Mouse (Mus musculus) intestine, postnatal 0 days (tissue): ENCODE results near the gene Tmem222. TPM values are rescaled to one million over a fixed set of nuclear protein-coding genes. Genes with fewer than 3 reads are reported as not detected.

Source experiments
- ATAC-seq: fragments of 200-750 bp; cut with Nextera tagmentation; 2 replicates; pipeline ENCODE4 v1.8.0; 2017; ENCODE audit warnings: mild to moderate bottlenecking, moderate TSS enrichment, moderate library complexity
- H3K27ac ChIP-seq: fragments of 300-500 bp; sonication (generic); 2 replicates; pipeline ENCODE4 v1.5.1; 2014; ENCODE audit warnings: mild to moderate bottlenecking, low read depth, low read length, moderate library complexity
- H3K27me3 ChIP-seq: fragments of 300-500 bp; sonication (generic); replicated peaks from 2 replicates; pipeline ENCODE4 v1.6.1; 2014; ENCODE audit warnings: low read length, mixed read lengths; ENCODE audit not compliant: control insufficient read depth, insufficient read depth
- H3K36me3 ChIP-seq: fragments of 300-500 bp; sonication (generic); 2 replicates; pipeline ENCODE4 v1.6.1; 2014; ENCODE audit warnings: mild to moderate bottlenecking, moderate library complexity; ENCODE audit not compliant: control insufficient read depth, insufficient read depth
- H3K4me1 ChIP-seq: fragments of 300-500 bp; sonication (generic); replicated peaks from 2 replicates; pipeline ENCODE4 v1.6.1; 2014; ENCODE audit warnings: antibody characterized with exemption, low read length, mixed read lengths; ENCODE audit not compliant: control insufficient read depth, insufficient read depth
- H3K4me2 ChIP-seq: fragments of 300-500 bp; sonication (generic); replicated peaks from 2 replicates; pipeline ENCODE4 v1.6.1; 2014; ENCODE audit warnings: low read depth, mild to moderate bottlenecking, moderate library complexity
- H3K4me3 ChIP-seq: fragments of 300-500 bp; sonication (generic); 2 replicates; pipeline ENCODE4 v1.5.1; 2014; ENCODE audit warnings: low read depth, low read length
- H3K9ac ChIP-seq: fragments of 300-500 bp; sonication (generic); 2 replicates; pipeline ENCODE4 v1.6.1; 2014; ENCODE audit warnings: mild to moderate bottlenecking, low read depth, low read length
- H3K9me3 ChIP-seq: fragments of 300-500 bp; sonication (generic); 2 replicates; pipeline ENCODE4 v1.6.1; 2016; ENCODE audit warnings: mixed run types; ENCODE audit not compliant: control insufficient read depth
- CTCF ChIP-seq: sonication (generic); IDR thresholded peaks from 2 replicates; pipeline ENCODE4 v1.5.1; 2016; ENCODE audit warnings: low read depth, mild to moderate bottlenecking, control low read depth, antibody characterized with exemption, moderate library complexity
- WGBS: fragments of 180-500 bp; shearing (Covaris S2); extraction: QIAGEN DNeasy Blood & Tissue Kit; methylation state at CpG from one replicate; pipeline ENCODE4 v1.1.7; 2014; 5-methylcytosine and 5-hydroxymethylcytosine counted together
- polyA plus RNA-seq: library from polyadenylated mRNA; unstranded; fragments of >200 nt; fragmentation: Nextera tagmentation; extraction: Ambion mirVana; gene quantifications from 2 replicates; pipeline ENCODE4 v1.2.1, GENCODE M21; 2015

Tmem222 gene
- polyA plus RNA-seq, 1 experiment from 2014 or later, result 52.8 TPM

DNA sequence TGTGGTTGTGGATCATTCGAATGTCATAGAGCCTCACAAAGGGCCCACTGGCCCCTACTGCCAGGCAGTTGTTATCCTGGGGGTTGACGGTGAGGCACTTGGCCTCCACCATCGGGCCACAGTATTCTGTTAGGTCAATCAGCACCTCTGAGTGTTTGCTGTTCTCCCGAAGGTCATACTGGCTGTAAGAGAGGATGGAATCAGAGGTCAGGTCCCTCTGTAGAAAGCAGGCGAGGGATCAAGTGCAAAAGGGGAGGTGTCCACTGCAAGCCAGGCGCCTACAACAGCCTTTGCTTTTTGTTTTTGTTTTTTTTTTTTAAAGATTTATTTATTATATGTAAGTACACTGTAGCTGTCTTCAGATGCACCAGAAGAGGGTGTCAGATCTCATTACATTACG lies 28.2 kb upstream of the Tmem222 start:
- WGBS, result 91% methylated on average over 7 of the region's 7 CpGs

DNA sequence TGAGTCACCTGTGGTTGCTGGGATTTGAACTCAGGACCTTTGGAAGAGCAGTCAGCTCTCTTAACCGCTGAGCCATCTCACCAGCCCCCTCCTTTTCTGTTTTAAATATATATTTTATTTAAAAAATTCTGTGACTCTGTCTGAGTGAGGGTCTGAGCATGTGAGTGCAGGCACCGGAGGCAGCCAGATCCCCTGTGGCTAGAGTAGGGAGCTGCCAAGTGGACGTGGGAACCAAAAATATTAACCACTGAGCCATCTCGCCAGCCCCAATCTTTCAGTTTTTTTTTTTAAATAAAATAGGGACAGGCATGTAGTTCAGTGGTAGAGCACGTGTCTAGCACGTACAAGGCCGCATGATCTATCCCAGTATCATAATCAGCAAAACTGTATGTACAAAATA lies 27.2 kb upstream of the Tmem222 start:
- no peak for ATAC-seq
- Histone ChIP-seq H3K9ac (no peak overlapping the region), H3K27ac (no peak overlapping the region), H3K9me3 (no peaks in the 10 kb centered on the region), H3K36me3 (peaks cover 50% of the 10 kb centered on the region), H3K4me3 (no peak overlapping the region), H3K27me3 (no peaks in the 10 kb centered on the region), H3K4me1 (no peaks in the 10 kb centered on the region), H3K4me2 (no peak overlapping the region)
- TF ChIP-seq CTCF, result no peak
- 93% methylated on average over 7 of the region's 7 CpGs for WGBS

More for the DNA sequence above, 28.2 kb upstream of the Tmem222 start:
- H3K4me2 ChIP-seq, result no peak overlapping the region
- no peak overlapping the region for H3K9ac ChIP-seq
- no peak for ATAC-seq
- H3K4me3 ChIP-seq, result no peak overlapping the region
- H3K4me1 ChIP-seq, result no peaks in the 10 kb centered on the region
- H3K9me3 ChIP-seq, result no peaks in the 10 kb centered on the region
- no peak for TF ChIP-seq CTCF
- H3K27ac ChIP-seq, result no peak overlapping the region
- H3K36me3 ChIP-seq, result peaks cover 39% of the 10 kb centered on the region
- no peaks in the 10 kb centered on the region for H3K27me3 ChIP-seq

- ATAC-seq, result no peak
- Histone ChIP-seq H3K4me3 (no peak overlapping the region), H3K4me2 (no peak overlapping the region), H3K9ac (no peak overlapping the region), H3K27me3 (no peaks in the 10 kb centered on the region), H3K9me3 (no peaks in the 10 kb centered on the region), H3K27ac (no peak overlapping the region), H3K4me1 (no peaks in the 10 kb centered on the region), H3K36me3 (peaks cover 49% of the 10 kb centered on the region)
- WGBS, result 80% methylated on average over 5 of the region's 5 CpGs
- no peak for TF ChIP-seq CTCF
Observed at GRCm38 (mm10) chr4:133302668-133303067, 25.1 kb upstream of the Tmem222 start.

DNA sequence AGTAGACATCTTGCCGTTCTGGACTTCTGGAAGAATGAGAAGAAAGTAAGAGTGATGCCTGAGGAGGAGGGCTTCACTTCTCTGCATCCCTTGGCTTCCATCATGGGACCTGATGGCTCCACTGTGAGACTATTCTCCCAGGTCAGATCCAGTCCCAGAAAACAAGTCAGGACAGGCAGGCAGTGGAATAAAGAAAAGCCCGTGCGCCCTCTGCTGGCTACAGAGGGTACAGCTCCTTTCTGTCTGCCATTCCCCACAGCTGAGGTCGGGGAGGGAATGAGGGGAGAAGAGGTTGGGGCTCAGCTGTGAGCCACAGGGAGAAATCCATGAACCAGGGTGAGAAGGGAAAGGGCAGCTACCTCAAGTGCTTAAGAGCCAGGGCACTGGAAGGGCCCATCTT lies 24.2 kb upstream of the Tmem222 start:
- WGBS, result 28% methylated on average over 4 of the region's 4 CpGs

DNA sequence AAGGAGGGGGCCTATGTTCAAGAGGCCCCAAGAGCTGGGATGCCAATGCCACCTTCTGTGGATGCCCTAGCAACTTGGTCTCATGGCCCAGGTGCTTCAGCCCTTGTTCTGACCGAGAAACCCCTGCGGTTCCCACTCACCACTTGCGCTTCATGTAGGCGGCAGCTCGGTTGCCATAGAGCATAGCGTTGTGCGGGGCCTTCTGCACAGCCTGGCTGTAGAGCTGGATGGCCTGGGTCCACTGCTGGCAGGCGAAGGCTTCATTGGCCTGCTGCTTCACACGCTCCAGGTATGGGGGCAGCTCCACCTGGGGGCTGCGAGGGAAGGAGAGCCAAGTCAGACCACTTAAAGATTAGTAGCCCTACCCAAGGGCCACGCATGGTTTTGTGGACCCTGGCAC lies 22.8 kb upstream of the Tmem222 start:
- TF ChIP-seq CTCF, result no peak
- Histone ChIP-seq H3K27me3 (no peaks in the 10 kb centered on the region), H3K36me3 (peaks cover 54% of the 10 kb centered on the region), H3K27ac (no peak overlapping the region), H3K9me3 (no peaks in the 10 kb centered on the region), H3K4me3 (no peak overlapping the region), H3K9ac (no peak overlapping the region), H3K4me1 (no peaks in the 10 kb centered on the region), H3K4me2 (no peak overlapping the region)
- no peak for ATAC-seq
- WGBS, result 91% methylated on average over 11 of the region's 11 CpGs

More for the DNA sequence above, 24.2 kb upstream of the Tmem222 start:
- Histone ChIP-seq H3K4me1 (no peaks in the 10 kb centered on the region), H3K9me3 (no peaks in the 10 kb centered on the region), H3K27ac (no peak overlapping the region), H3K36me3 (peaks cover 48% of the 10 kb centered on the region), H3K9ac (no peak overlapping the region), H3K4me3 (no peak overlapping the region), H3K4me2 (no peak overlapping the region), H3K27me3 (no peaks in the 10 kb centered on the region)
- peak; percentile 94 for TF ChIP-seq CTCF
- no peak for ATAC-seq

GRCm38 (mm10) chr4:133299701-133300100 lies 22.1 kb upstream of the Tmem222 start:
- H3K9me3 ChIP-seq, result no peaks in the 10 kb centered on the region
- H3K4me1 ChIP-seq, result no peaks in the 10 kb centered on the region
- TF ChIP-seq CTCF, result no peak
- H3K36me3 ChIP-seq, result peaks cover 58% of the 10 kb centered on the region
- H3K27ac ChIP-seq, result no peak overlapping the region
- 65% methylated on average over 5 of the region's 5 CpGs for whole genome bisulfite sequencing
- H3K4me3 ChIP-seq, result no peak overlapping the region
- no peak overlapping the region for H3K9ac ChIP-seq
- H3K4me2 ChIP-seq, result no peak overlapping the region
- no peaks in the 10 kb centered on the region for H3K27me3 ChIP-seq
- ATAC-seq, result no peak
